Mouse (Mus musculus) CH12.LX (cell line): Measurements from ENCODE around the gene Zbtb20. TPM values are rescaled to one million over a fixed set of nuclear protein-coding genes. Genes with fewer than 3 reads are reported as not detected.

Source experiments
- DNase-seq: peaks from one replicate; pipeline ENCODE4 v3.0.0-alpha.2; 2013; ENCODE audit errors: extremely low read depth
- H3K27ac ChIP-seq: 2 replicates; pipeline ENCODE4 v1.5.1; 2012; ENCODE audit warnings: low read depth, mild to moderate bottlenecking, control low read depth, moderate library complexity; ENCODE audit not compliant: insufficient read depth
- H3K27me3 ChIP-seq: replicated peaks from 2 replicates; pipeline ENCODE3; 2012; ENCODE audit warnings: inconsistent platforms
- H3K36me3 ChIP-seq, 2 experiments: replicated peaks in 1 of 2; 2 replicates each; pipeline versions ENCODE3 to v1.6.1; 2012; ENCODE audit warnings: inconsistent platforms in 1 of 2, low read length in 1 of 2, mild to moderate bottlenecking in 1 of 2, mixed read lengths in 1 of 2, moderate library complexity in 1 of 2; ENCODE audit not compliant: control insufficient read depth in 1 of 2, insufficient read depth in 1 of 2
- H3K4me1 ChIP-seq, 2 experiments: 2 replicates each; pipeline ENCODE4 v1.6.1; 2012; ENCODE audit warnings: inconsistent platforms in 1 of 2, moderate library complexity in 1 of 2; ENCODE audit not compliant: insufficient read depth in 2 of 2, control insufficient read depth in 1 of 2
- H3K4me2 ChIP-seq: 2 replicates; pipeline ENCODE4 v1.6.1; 2012; ENCODE audit warnings: low read depth, mild to moderate bottlenecking, control low read depth; ENCODE audit not compliant: poor library complexity, insufficient read depth, severe bottlenecking
- H3K4me3 ChIP-seq, 3 experiments: fragments of 150-350 bp in 1 of 3; sonication (generic) in 1 of 3; replicated peaks in 1 of 3; 2 replicates each; pipeline versions ENCODE3 to v1.5.1; 2011 to 2012; ENCODE audit warnings: low read depth in 2 of 3, low read length in 2 of 3, mild to moderate bottlenecking in 2 of 3, moderate library complexity in 2 of 3, control low read depth in 1 of 3, improper control_type of control experiment in 1 of 3, inconsistent platforms in 1 of 3, mixed read lengths in 1 of 3; ENCODE audit not compliant: poor library complexity in 1 of 3
- H3K79me2 ChIP-seq: replicated peaks from 2 replicates; pipeline ENCODE4 v1.6.1; 2012; ENCODE audit warnings: mild to moderate bottlenecking, moderate library complexity; ENCODE audit not compliant: control insufficient read depth, poor library complexity, insufficient read depth, severe bottlenecking; ENCODE audit errors: extremely low read depth
- H3K9ac ChIP-seq: 2 replicates; pipeline ENCODE4 v1.6.1; 2012; ENCODE audit warnings: low read depth, mild to moderate bottlenecking, control low read depth, moderate library complexity; ENCODE audit not compliant: insufficient read depth
- H3K9me3 ChIP-seq: replicated peaks from 2 replicates; pipeline ENCODE3; 2012; ENCODE audit warnings: low read length, inconsistent platforms, mixed read lengths
- BHLHE40 ChIP-seq: IDR thresholded peaks from 2 replicates; pipeline ENCODE4 v1.6.1; 2011; ENCODE audit warnings: mild to moderate bottlenecking, low read depth, low read length, improper control_type of control experiment
- CHD2 ChIP-seq: IDR thresholded peaks from 2 replicates; pipeline ENCODE4 v1.6.1; 2011; ENCODE audit warnings: low read length, improper control_type of control experiment
- E2F4 ChIP-seq: IDR thresholded peaks from 2 replicates; pipeline ENCODE4 v1.6.1; 2011; ENCODE audit warnings: low read depth, low read length, improper control_type of control experiment; ENCODE audit not compliant: insufficient replicate concordance
- ETS1 ChIP-seq: conservative IDR thresholded peaks from 2 replicates; pipeline ENCODE4 v1.6.1; 2012; ENCODE audit warnings: low read depth, mild to moderate bottlenecking, inconsistent platforms, low read length, improper control_type of control experiment, moderate library complexity
- HCFC1 ChIP-seq: IDR thresholded peaks from 2 replicates; pipeline ENCODE4 v1.6.1; 2012; ENCODE audit warnings: low read depth, mild to moderate bottlenecking, inconsistent platforms, low read length, improper control_type of control experiment
- IRF4 ChIP-seq: IDR thresholded peaks from 2 replicates; pipeline ENCODE4 v1.6.1; 2014; ENCODE audit warnings: low read depth, mild to moderate bottlenecking, inconsistent platforms, low read length, improper control_type of control experiment
- KAT2A ChIP-seq: IDR thresholded peaks from 2 replicates; pipeline ENCODE4 v1.6.1; 2012; ENCODE audit warnings: low read length, improper control_type of control experiment, inconsistent platforms; ENCODE audit not compliant: insufficient replicate concordance
- MAX ChIP-seq: IDR thresholded peaks from 2 replicates; pipeline ENCODE4 v1.6.1; 2011; ENCODE audit warnings: low read length, improper control_type of control experiment
- MEF2A ChIP-seq: IDR thresholded peaks from 2 replicates; pipeline ENCODE4 v1.6.1; 2014; ENCODE audit warnings: low read depth, mild to moderate bottlenecking, inconsistent platforms, low read length, improper control_type of control experiment, borderline replicate concordance
- MXI1 ChIP-seq: IDR thresholded peaks from 2 replicates; pipeline ENCODE4 v1.6.1; 2011; ENCODE audit warnings: mild to moderate bottlenecking, low read depth, low read length, improper control_type of control experiment
- MYC ChIP-seq: IDR thresholded peaks from 2 replicates; pipeline ENCODE4 v1.6.1; 2011; ENCODE audit warnings: low read depth, mild to moderate bottlenecking, improper control_type of control experiment, low read length
- NELFE ChIP-seq: IDR thresholded peaks from 2 replicates; pipeline ENCODE4 v1.6.1; 2011; ENCODE audit warnings: low read depth, low read length, improper control_type of control experiment
- PAX5 ChIP-seq: IDR thresholded peaks from 2 replicates; pipeline ENCODE4 v1.6.1; 2012; ENCODE audit warnings: low read length, inconsistent platforms, mixed read lengths
- POLR2A ChIP-seq: IDR thresholded peaks from 2 replicates; pipeline ENCODE4 v1.6.1; 2011; ENCODE audit warnings: low read depth, mild to moderate bottlenecking, improper control_type of control experiment, low read length
- POLR2AphosphoS2 ChIP-seq: IDR thresholded peaks from 2 replicates; pipeline ENCODE4 v1.6.1; 2011; ENCODE audit warnings: low read depth, low read length, improper control_type of control experiment
- SIN3A ChIP-seq: IDR thresholded peaks from 2 replicates; pipeline ENCODE4 v1.6.1; 2012; ENCODE audit warnings: low read length, improper control_type of control experiment, inconsistent platforms
- TBP ChIP-seq: conservative IDR thresholded peaks from 2 replicates; pipeline ENCODE4 v1.6.1; 2011; ENCODE audit warnings: low read depth, low read length, improper control_type of control experiment
- TCF12 ChIP-seq: IDR thresholded peaks from 2 replicates; pipeline ENCODE4 v1.6.1; 2014; ENCODE audit warnings: low read depth, mild to moderate bottlenecking, inconsistent platforms, low read length, improper control_type of control experiment
- UBTF ChIP-seq: IDR thresholded peaks from 2 replicates; pipeline ENCODE4 v1.6.1; 2012; ENCODE audit warnings: low read depth, mild to moderate bottlenecking, inconsistent platforms, low read length, improper control_type of control experiment, moderate library complexity
- USF1 ChIP-seq: IDR thresholded peaks from 2 replicates; pipeline ENCODE4 v1.6.1; 2014; ENCODE audit warnings: low read depth, mild to moderate bottlenecking, inconsistent platforms, low read length, improper control_type of control experiment
- ZMIZ1 ChIP-seq: IDR thresholded peaks from 2 replicates; pipeline ENCODE4 v1.6.1; 2012; ENCODE audit warnings: low read depth, mild to moderate bottlenecking, inconsistent platforms, low read length, improper control_type of control experiment
- ZNF384 ChIP-seq: IDR thresholded peaks from 2 replicates; pipeline ENCODE4 v1.6.1; 2012; ENCODE audit warnings: low read depth, low read length, improper control_type of control experiment, inconsistent platforms
- dilution Hi-C: fragments of 300-500 bp; cut with MboI; formaldehyde crosslinking; loops from 2 replicates; pipeline ENCODE4 v1.14.3; 2020; ENCODE audit warnings: low sequenced_read_pairs; ENCODE audit not compliant: extremely low pct_unique_long_range_greater_than_20kb, extremely low pct_ligation_motif_present
- in situ Hi-C: fragments of 300-500 bp; cut with MboI; formaldehyde crosslinking; loops from 3 replicates; pipeline ENCODE4 v1.14.3; 2019; ENCODE audit warnings: low sequenced_read_pairs, low pct_ligation_motif_present, low pct_unique_long_range_greater_than_20kb, mixed read lengths
- polyA plus RNA-seq: library from polyadenylated mRNA; unstranded; fragments of >175 nt; gene quantifications from 2 replicates; pipeline ENCODE4 v1.2.1, GENCODE M21; 2012; ENCODE audit warnings: low read depth; ENCODE audit not compliant: insufficient read length
- total RNA-seq, 2 experiments: library from RNA; depleted of rRNA; stranded (reverse); fragments of 300-350 nt in 1 of 2; fragments of >200 nt in 1 of 2; gene quantifications; 2 replicates each; pipeline ENCODE4 v1.2.3; 2012 to 2014

The Zbtb20 gene
- total and polyA plus RNA-seq, 3 experiments: 24.9 to 58.0 (median 51.6) TPM

- Histone ChIP-seq H3K27ac (no peak overlapping the region), H3K4me3 (no peak overlapping the region), H3K79me2 (peaks cover 3% of the 10 kb centered on the region), H3K4me2 (no peak overlapping the region), H3K9me3 (no peaks in the 10 kb centered on the region), H3K27me3 (no peaks in the 10 kb centered on the region), H3K36me3 (peaks cover 64 to 89% of the 10 kb centered on the region in 2 experiments), H3K4me1 (peaks cover 3 to 19% of the 10 kb centered on the region in 2 experiments), H3K9ac (no peak overlapping the region)
- no peak for DNase-seq
- in situ Hi-C loops (no loop called here), dilution Hi-C loops (no loop called here)
- no peak for TF ChIP-seq PAX5
- TF ChIP-seq MXI1: no peak
- TF ChIP-seq MEF2A: no peak
- no peak for TF ChIP-seq NELFE
- TF ChIP-seq USF1: no peak
- TF ChIP-seq BHLHE40: no peak
- TF ChIP-seq POLR2A: no peak
- TF ChIP-seq POLR2AphosphoS2: 0 out of 2 replicates have a peak, but pooled peaks have one; percentile 53
- TF ChIP-seq ZMIZ1: no peak
Measured at GRCm38 (mm10) chr16:43625289-43625688, 749.6 kb downstream of the Zbtb20 start.

- TF ChIP-seq KAT2A: no peak
- TF ChIP-seq SIN3A: no peak
- no peak for TF ChIP-seq CHD2
- no peak for TF ChIP-seq MYC
- no peak; the same call in 1 of the 2 replicates for TF ChIP-seq POLR2A
- TF ChIP-seq HCFC1: no peak
- no peak for TF ChIP-seq MEF2A
- TF ChIP-seq E2F4: no peak
- TF ChIP-seq IRF4: no peak
- no peak for TF ChIP-seq ZNF384
- TF ChIP-seq MAX: no peak
- TF ChIP-seq USF1: no peak
- TF ChIP-seq UBTF: no peak
- no peak for TF ChIP-seq TCF12
- no peak for TF ChIP-seq ETS1
- no peak for TF ChIP-seq TBP
- Histone ChIP-seq H3K27ac (no peak overlapping the region), H3K9ac (no peak overlapping the region), H3K36me3 (peaks cover 64 to 92% of the 10 kb centered on the region in 2 experiments), H3K4me2 (no peak overlapping the region), H3K4me1 (peaks cover 3 to 17% of the 10 kb centered on the region in 2 experiments), H3K79me2 (no peaks in the 10 kb centered on the region; the same call in none of the 2 replicates), H3K4me3 (no peak overlapping the region), H3K9me3 (no peaks in the 10 kb centered on the region), H3K27me3 (no peaks in the 10 kb centered on the region)
- DNase-seq: no peak
- dilution Hi-C loops (no loop called here), in situ Hi-C loops (no loop called here)
Measured at GRCm38 (mm10) chr16:43625956-43626355, 750.3 kb downstream of the Zbtb20 start.
